Mouse (Mus musculus) heart, postnatal 0 days (tissue): Measurements from ENCODE around the gene Ctdspl. TPM values are rescaled to one million over a fixed set of nuclear protein-coding genes. Genes with fewer than 3 reads are reported as not detected.

Source experiments
- ATAC-seq: fragments of 200-750 bp; cut with Nextera tagmentation; 2 replicates; pipeline ENCODE4 v1.8.0; 2017; ENCODE audit warnings: low read depth, moderate number of reproducible peaks, moderate library complexity; ENCODE audit not compliant: insufficient read depth
- DNase-seq: peaks from one replicate; pipeline ENCODE4 v3.0.0-alpha.2; 2016; ENCODE audit warnings: low spot score
- H3K27ac ChIP-seq: fragments of 300-500 bp; sonication (generic); 2 replicates; pipeline ENCODE4 v1.5.1; 2014; ENCODE audit warnings: low read depth, mild to moderate bottlenecking
- H3K27me3 ChIP-seq: fragments of 300-500 bp; sonication (generic); 2 replicates; pipeline ENCODE4 v1.6.1; 2014; ENCODE audit warnings: low read length, mixed read lengths; ENCODE audit not compliant: control insufficient read depth, insufficient read depth
- H3K36me3 ChIP-seq: fragments of 300-500 bp; sonication (generic); replicated peaks from 2 replicates; pipeline ENCODE4 v1.6.1; 2014; ENCODE audit warnings: low read length, mixed read lengths; ENCODE audit not compliant: control insufficient read depth, insufficient read depth
- H3K4me1 ChIP-seq: fragments of 300-500 bp; sonication (generic); 2 replicates; pipeline ENCODE4 v1.6.1; 2014; ENCODE audit warnings: antibody characterized with exemption; ENCODE audit not compliant: control insufficient read depth, insufficient read depth
- H3K4me2 ChIP-seq: fragments of 300-500 bp; sonication (generic); 2 replicates; pipeline ENCODE4 v1.6.1; 2014; ENCODE audit warnings: low read depth, mild to moderate bottlenecking, low read length, moderate library complexity
- H3K4me3 ChIP-seq: fragments of 300-500 bp; sonication (generic); 2 replicates; pipeline ENCODE4 v1.5.1; 2014; ENCODE audit warnings: low read depth, low read length
- H3K9ac ChIP-seq: fragments of 300-500 bp; sonication (generic); replicated peaks from 2 replicates; pipeline ENCODE4 v1.6.1; 2014; ENCODE audit warnings: low read depth, low read length, mixed read lengths
- H3K9me3 ChIP-seq: fragments of 300-500 bp; sonication (generic); replicated peaks from 2 replicates; pipeline ENCODE4 v1.6.1; 2016; ENCODE audit warnings: low read length; ENCODE audit not compliant: control insufficient read depth
- CTCF ChIP-seq: IDR thresholded peaks from 2 replicates; pipeline ENCODE4 v1.5.1; 2016; ENCODE audit warnings: antibody characterized with exemption, control low read depth, low read depth
- EP300 ChIP-seq: IDR thresholded peaks from 2 replicates; pipeline ENCODE4 v1.6.1; 2016; ENCODE audit warnings: antibody characterized with exemption, low read depth
- WGBS: fragments of 180-500 bp; shearing (Covaris S2); extraction: QIAGEN DNeasy Blood & Tissue Kit; methylation state at CpG from one replicate; pipeline ENCODE4 v1.1.7; 2014; 5-methylcytosine and 5-hydroxymethylcytosine counted together
- polyA plus RNA-seq: library from polyadenylated mRNA; unstranded; fragments of >200 nt; fragmentation: Nextera tagmentation; extraction: Ambion mirVana; gene quantifications from 2 replicates; pipeline ENCODE4 v1.2.1, GENCODE M21; 2015
- total RNA-seq: library from RNA; depleted of rRNA; stranded (reverse); fragments of >200 nt; gene quantifications from 2 replicates; pipeline ENCODE4 v1.2.3, GENCODE M21; 2014; ENCODE audit warnings: low replicate concordance

Gene Ctdspl
- total and polyA plus RNA-seq, 2 experiments from 2014 or later = 4.3 to 12.6 TPM

- Histone ChIP-seq H3K36me3 (no peaks in the 10 kb centered on the region), H3K27ac (no peak overlapping the region), H3K4me1 (peaks cover 17% of the 10 kb centered on the region), H3K27me3 (no peaks in the 10 kb centered on the region), H3K4me2 (no peak overlapping the region), H3K9ac (no peak overlapping the region), H3K9me3 (no peaks in the 10 kb centered on the region), H3K4me3 (no peak overlapping the region)
- 69% methylated on average over 13 of the region's 13 CpGs for WGBS
- ATAC-seq (no peak), DNase-seq (no peak)
- TF ChIP-seq CTCF = no peak
- no peak for TF ChIP-seq EP300
Measured at GRCm38 (mm10) chr9:118935098-118935497, 8.8 kb downstream of the Ctdspl start.

- Histone ChIP-seq H3K4me2 (no peak overlapping the region), H3K9me3 (no peaks in the 10 kb centered on the region), H3K27me3 (no peaks in the 10 kb centered on the region), H3K4me3 (no peak overlapping the region), H3K4me1 (peaks cover 21% of the 10 kb centered on the region), H3K36me3 (no peaks in the 10 kb centered on the region), H3K9ac (no peak overlapping the region), H3K27ac (no peak overlapping the region)
- WGBS = 64% methylated on average over 12 of the region's 12 CpGs
- DNase-seq (no peak), ATAC-seq (no peak)
- TF ChIP-seq EP300 (no peak), CTCF (no peak)
Measured at GRCm38 (mm10) chr9:118936071-118936470, 9.8 kb downstream of the Ctdspl start.

GRCm38 (mm10) chr9:118937515-118937914 is 11.3 kb downstream of the Ctdspl start:
- WGBS = 16% methylated on average over 3 of the region's 3 CpGs
- no peak overlapping the region for H3K4me3 ChIP-seq
- no peaks in the 10 kb centered on the region for H3K27me3 ChIP-seq
- peaks cover 31% of the 10 kb centered on the region for H3K4me1 ChIP-seq
- peak; percentile 77 for ATAC-seq
- no peak overlapping the region for H3K4me2 ChIP-seq
- peak; percentile 70 for DNase-seq
- H3K9ac ChIP-seq = no peak overlapping the region
- TF ChIP-seq EP300 (no peak), CTCF (no peak)
- H3K27ac ChIP-seq = 0 out of 2 replicates have a peak overlapping the region, but pooled peaks have one; percentile 2
- H3K9me3 ChIP-seq = no peaks in the 10 kb centered on the region
- no peaks in the 10 kb centered on the region for H3K36me3 ChIP-seq

GRCm38 (mm10) chr9:118939410-118939809 is 13.2 kb downstream of the Ctdspl start:
- no peak overlapping the region for H3K9ac ChIP-seq

GRCm38 (mm10) chr9:118939831-118940230 is 13.6 kb downstream of the Ctdspl start:
- Histone ChIP-seq H3K4me1 (peaks cover 35% of the 10 kb centered on the region), H3K4me3 (no peak overlapping the region), H3K27ac (0 out of 2 replicates have a peak overlapping the region, but pooled peaks have one; percentile 22), H3K36me3 (no peaks in the 10 kb centered on the region), H3K4me2 (no peak overlapping the region), H3K9ac (no peak overlapping the region), H3K9me3 (no peaks in the 10 kb centered on the region), H3K27me3 (no peaks in the 10 kb centered on the region)
- DNase-seq (no peak), ATAC-seq (no peak)
- TF ChIP-seq CTCF = no peak
- TF ChIP-seq EP300 = no peak
- WGBS = 86% methylated on average over 12 of the region's 12 CpGs

More at GRCm38 (mm10) chr9:118939410-118939809, 13.2 kb downstream of the Ctdspl start:
- H3K27ac ChIP-seq = no peak overlapping the region
- peaks cover 32% of the 10 kb centered on the region for H3K4me1 ChIP-seq
- TF ChIP-seq CTCF = no peak
- no peak for TF ChIP-seq EP300
- DNase-seq (no peak), ATAC-seq (no peak)
- no peaks in the 10 kb centered on the region for H3K9me3 ChIP-seq
- no peak overlapping the region for H3K4me3 ChIP-seq
- no peaks in the 10 kb centered on the region for H3K36me3 ChIP-seq
- H3K27me3 ChIP-seq = no peaks in the 10 kb centered on the region
- WGBS = 52% methylated on average over 13 of the region's 13 CpGs
- H3K4me2 ChIP-seq = no peak overlapping the region

GRCm38 (mm10) chr9:118940591-118941207 is 14.4 kb downstream of the Ctdspl start:
- ATAC-seq = no peak
- Histone ChIP-seq H3K9me3 (no peaks in the 10 kb centered on the region), H3K36me3 (no peaks in the 10 kb centered on the region), H3K27me3 (no peaks in the 10 kb centered on the region), H3K4me1 (peaks cover 35% of the 10 kb centered on the region), H3K4me3 (no peak overlapping the region), H3K4me2 (no peak overlapping the region), H3K27ac (no peak overlapping the region), H3K9ac (no peak overlapping the region)
- DNase-seq = no peak
- no peak for TF ChIP-seq EP300
- TF ChIP-seq CTCF = no peak
- WGBS = 51% methylated on average over 12 of the region's 12 CpGs
